Comparison of ENCODE assay signal across 18 mouse cellular contexts in the genomic region with DNA sequence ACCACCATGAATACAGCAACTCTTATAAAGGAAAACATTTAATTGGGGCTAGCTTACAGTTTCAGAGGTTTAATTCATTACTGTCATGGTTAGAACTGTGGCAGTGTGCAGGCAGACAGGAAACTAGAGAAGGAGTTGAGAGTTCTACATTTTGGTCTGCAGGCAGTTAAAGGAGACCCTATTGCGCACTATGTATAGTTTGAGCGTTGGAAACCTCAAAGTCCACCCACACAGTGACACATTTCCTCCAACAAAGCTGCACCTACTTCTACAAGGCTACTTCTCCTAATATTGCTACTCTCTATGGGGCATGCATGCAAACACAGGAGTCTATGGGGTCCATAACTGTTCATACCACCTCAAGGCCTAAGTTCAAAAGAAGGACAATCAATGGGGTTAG.
"Had no signal": no experiment of that assay in that cellular context is flagged by ENCODE, and none has a peak within 500 bp of the region (broad histone marks: within the 10 kb centered on the region; RNA-seq: fewer than 3 reads in every experiment).

No protein-coding gene starts in this region.

- ATAC-seq: hindbrain, postnatal 0 days; intestine, embryonic 16.5 days had no signal

- DNase-seq: gastrocnemius, adult 2 months; gastrocnemius, postnatal 10 days; gastrocnemius, postnatal 25 days; heart, adult 11 months; heart, adult 2 months; heart, postnatal 14 days; heart, postnatal 36 days; kidney, adult 11 months; kidney, adult 2 months; kidney, adult 9 months; kidney, postnatal 14 days; kidney, postnatal 36 days; layer of hippocampus, adult 9-11 months; layer of hippocampus, postnatal 36 days; left cerebral cortex, postnatal 4 days; liver, embryonic 13.5 days had no signal
